Mouse (Mus musculus) bone marrow macrophage, adult 2 months (primary cell): ENCODE results near the gene Rbbp7.

Source experiments
- CTCF ChIP-seq: IDR thresholded peaks from 2 replicates; pipeline ENCODE4 v1.5.1; 2012; ENCODE audit warnings: low read depth, mild to moderate bottlenecking, low read length, moderate library complexity
- POLR2A ChIP-seq: IDR thresholded peaks from 2 replicates; pipeline ENCODE4 v1.6.1; 2012; ENCODE audit warnings: mild to moderate bottlenecking, low read depth, low read length, borderline replicate concordance

- no peak for TF ChIP-seq CTCF
- no peak for TF ChIP-seq POLR2A
Observed at GRCm38 (mm10) chrX:162748696-162749420, 11.3 kb upstream of the Rbbp7 start.
